Mouse (Mus musculus) retina, embryonic 14.5 days (tissue): ENCODE measurements at regions not wholly inside any gene's neighbourhood (a gene's known extent, or its start where the extent isn't known, plus 50 kb on each side); places are given as distances from the start of the nearest gene placed in this dataset.

Source experiments
- DNase-seq: peaks from one replicate; pipeline ENCODE4 v3.0.0-alpha.2; 2015; ENCODE audit warnings: low spot score

GRCm38 (mm10) chr14:92165006-92165405 is 1725.5 kb downstream of the Pcdh9 start:
- peak; percentile 77 for DNase-seq
